Mouse (Mus musculus): ENCODE measurements around the gene Rp9.

DNA sequence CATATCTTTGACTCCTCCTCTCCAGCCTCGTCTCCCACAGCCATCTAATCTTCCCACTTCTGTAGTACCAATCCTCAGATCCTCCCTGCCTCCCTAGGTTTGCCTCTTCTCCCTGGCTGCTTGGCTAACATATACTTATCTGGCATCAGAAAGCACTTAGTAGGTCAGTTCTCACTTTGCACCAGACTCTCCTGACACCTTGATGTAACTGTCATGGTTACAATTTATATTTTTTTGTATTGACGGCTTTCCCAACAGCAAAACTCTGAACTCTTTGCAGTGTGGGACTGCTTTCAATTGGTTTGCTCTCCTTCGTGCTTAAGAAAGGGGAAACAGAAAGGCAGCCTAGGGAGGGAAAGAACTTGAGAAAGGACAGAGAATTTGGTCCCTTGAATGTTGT lies 53.4 kb downstream of the Rp9 start:
- TF ChIP-seq POLR2A (IDR thresholded peaks at IDR 0.05; ENCODE audit: low read depth, low read length) (no peak), CTCF (IDR thresholded peaks at IDR 0.05; ENCODE audit: borderline replicate concordance, insufficient read depth, low read length) (no peak)

All from embryonic fibroblast, embryonic 13.5 days (primary cell).